Mouse (Mus musculus) intestine, postnatal 0 days (tissue): Measurements from ENCODE around the gene Mettl24. TPM values are rescaled to one million over a fixed set of nuclear protein-coding genes. Genes with fewer than 3 reads are reported as not detected.
"Not testable (repeated sequence)": the region's sequence is repeated elsewhere in the genome, so short reads cannot be mapped to it uniquely, and the experiment has no call there.

ENCODE experiments used
- ATAC-seq: fragments of 200-750 bp; cut with Nextera tagmentation; 2 replicates; pipeline ENCODE4 v1.8.0; 2017; ENCODE audit warnings: mild to moderate bottlenecking, moderate TSS enrichment, moderate library complexity
- H3K27ac ChIP-seq: fragments of 300-500 bp; sonication (generic); 2 replicates; pipeline ENCODE4 v1.5.1; 2014; ENCODE audit warnings: mild to moderate bottlenecking, low read depth, low read length, moderate library complexity
- H3K27me3 ChIP-seq: fragments of 300-500 bp; sonication (generic); replicated peaks from 2 replicates; pipeline ENCODE4 v1.6.1; 2014; ENCODE audit warnings: low read length, mixed read lengths; ENCODE audit not compliant: control insufficient read depth, insufficient read depth
- H3K36me3 ChIP-seq: fragments of 300-500 bp; sonication (generic); 2 replicates; pipeline ENCODE4 v1.6.1; 2014; ENCODE audit warnings: mild to moderate bottlenecking, moderate library complexity; ENCODE audit not compliant: control insufficient read depth, insufficient read depth
- H3K4me1 ChIP-seq: fragments of 300-500 bp; sonication (generic); replicated peaks from 2 replicates; pipeline ENCODE4 v1.6.1; 2014; ENCODE audit warnings: antibody characterized with exemption, low read length, mixed read lengths; ENCODE audit not compliant: control insufficient read depth, insufficient read depth
- H3K4me2 ChIP-seq: fragments of 300-500 bp; sonication (generic); replicated peaks from 2 replicates; pipeline ENCODE4 v1.6.1; 2014; ENCODE audit warnings: low read depth, mild to moderate bottlenecking, moderate library complexity
- H3K4me3 ChIP-seq: fragments of 300-500 bp; sonication (generic); 2 replicates; pipeline ENCODE4 v1.5.1; 2014; ENCODE audit warnings: low read depth, low read length
- H3K9ac ChIP-seq: fragments of 300-500 bp; sonication (generic); 2 replicates; pipeline ENCODE4 v1.6.1; 2014; ENCODE audit warnings: mild to moderate bottlenecking, low read depth, low read length
- H3K9me3 ChIP-seq: fragments of 300-500 bp; sonication (generic); 2 replicates; pipeline ENCODE4 v1.6.1; 2016; ENCODE audit warnings: mixed run types; ENCODE audit not compliant: control insufficient read depth
- CTCF ChIP-seq: sonication (generic); IDR thresholded peaks from 2 replicates; pipeline ENCODE4 v1.5.1; 2016; ENCODE audit warnings: low read depth, mild to moderate bottlenecking, control low read depth, antibody characterized with exemption, moderate library complexity
- WGBS: fragments of 180-500 bp; shearing (Covaris S2); extraction: QIAGEN DNeasy Blood & Tissue Kit; methylation state at CpG from one replicate; pipeline ENCODE4 v1.1.7; 2014; 5-methylcytosine and 5-hydroxymethylcytosine counted together
- polyA plus RNA-seq: library from polyadenylated mRNA; unstranded; fragments of >200 nt; fragmentation: Nextera tagmentation; extraction: Ambion mirVana; gene quantifications from 2 replicates; pipeline ENCODE4 v1.2.1, GENCODE M21; 2015

Mettl24 gene
- polyA plus RNA-seq, 1 experiment from 2014 or later: 1.7 TPM

DNA sequence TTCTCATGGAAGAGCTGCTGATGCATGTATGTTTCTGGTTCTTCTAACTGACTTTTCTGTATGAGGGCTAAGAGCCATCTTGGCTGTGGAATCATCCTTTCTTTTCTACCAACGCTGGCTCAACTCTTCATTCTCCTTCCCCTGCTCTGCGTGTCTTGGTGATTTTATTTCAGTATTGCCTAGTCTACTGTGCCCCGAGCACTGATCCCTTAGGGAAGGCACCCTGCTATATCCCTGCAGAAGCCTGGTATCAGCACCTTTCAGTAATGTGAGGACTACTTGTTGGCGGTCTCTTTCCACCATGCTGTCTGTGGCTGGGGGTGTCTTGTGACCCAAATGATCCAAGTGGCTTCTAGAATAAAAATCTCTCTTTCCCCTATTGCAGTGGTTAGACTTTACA is 92.6 kb downstream of the Mettl24 start:
- H3K27ac ChIP-seq: no peak overlapping the region
- TF ChIP-seq CTCF: no peak
- no peak overlapping the region for H3K4me3 ChIP-seq
- no peak overlapping the region for H3K4me2 ChIP-seq
- H3K36me3 ChIP-seq: no peaks in the 10 kb centered on the region
- no peak for ATAC-seq
- no peak overlapping the region for H3K9ac ChIP-seq
- no peaks in the 10 kb centered on the region for H3K9me3 ChIP-seq
- no peaks in the 10 kb centered on the region for H3K27me3 ChIP-seq
- H3K4me1 ChIP-seq: no peaks in the 10 kb centered on the region
- 92% methylated on average over 4 of the region's 4 CpGs for WGBS

DNA sequence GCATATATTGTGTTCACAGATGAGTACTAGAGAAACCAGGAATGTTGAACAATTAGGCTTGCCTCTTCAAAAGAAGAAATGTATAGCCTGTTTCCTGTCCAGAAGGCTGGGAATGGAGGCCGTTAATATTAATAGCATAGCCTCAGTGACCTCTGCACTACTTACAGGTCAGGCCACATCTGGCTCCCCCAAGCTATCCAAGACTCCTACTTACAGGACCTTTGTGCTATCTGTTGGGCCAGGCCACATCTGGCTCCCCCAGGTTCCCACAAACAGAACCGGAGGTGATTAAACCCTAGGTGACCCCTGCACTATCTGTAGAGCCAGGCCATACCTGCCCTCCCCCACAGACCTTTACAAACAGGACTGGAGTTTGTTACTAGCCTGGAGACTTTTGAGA is 94.1 kb downstream of the Mettl24 start:
- Histone ChIP-seq H3K4me2 (no peak overlapping the region), H3K4me3 (no peak overlapping the region), H3K9me3 (no peaks in the 10 kb centered on the region), H3K27me3 (no peaks in the 10 kb centered on the region), H3K9ac (no peak overlapping the region), H3K36me3 (no peaks in the 10 kb centered on the region), H3K4me1 (no peaks in the 10 kb centered on the region), H3K27ac (no peak overlapping the region)
- ATAC-seq: no peak
- 31% methylated on average over 2 of the region's 2 CpGs for WGBS
- no peak for TF ChIP-seq CTCF

DNA sequence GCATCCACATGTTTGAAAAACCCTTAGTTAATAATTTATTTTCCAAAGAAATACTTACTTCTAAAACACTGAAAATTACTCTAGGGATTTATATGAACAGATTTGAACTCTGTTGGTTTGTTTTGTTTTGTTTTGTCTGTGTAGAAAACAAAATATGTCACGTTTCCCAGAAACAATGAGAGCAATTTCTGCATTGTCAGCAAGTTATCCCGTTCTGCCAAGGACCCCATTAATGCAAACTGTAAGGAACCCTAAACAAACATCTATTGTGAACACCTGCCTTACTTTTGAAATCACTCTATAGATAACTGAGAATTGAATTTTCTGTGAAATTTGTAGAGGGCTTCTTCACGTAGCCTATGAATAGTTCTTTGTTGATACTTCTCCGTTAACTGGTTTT is 95.4 kb downstream of the Mettl24 start:
- no peak for ATAC-seq
- no peaks in the 10 kb centered on the region for H3K27me3 ChIP-seq
- no peak overlapping the region for H3K4me2 ChIP-seq
- 74% methylated on average over 4 of the region's 4 CpGs for WGBS
- H3K9ac ChIP-seq: no peak overlapping the region
- no peak overlapping the region for H3K4me3 ChIP-seq
- no peak overlapping the region for H3K27ac ChIP-seq
- H3K9me3 ChIP-seq: no peaks in the 10 kb centered on the region
- no peaks in the 10 kb centered on the region for H3K4me1 ChIP-seq
- TF ChIP-seq CTCF: no peak
- no peaks in the 10 kb centered on the region for H3K36me3 ChIP-seq

DNA sequence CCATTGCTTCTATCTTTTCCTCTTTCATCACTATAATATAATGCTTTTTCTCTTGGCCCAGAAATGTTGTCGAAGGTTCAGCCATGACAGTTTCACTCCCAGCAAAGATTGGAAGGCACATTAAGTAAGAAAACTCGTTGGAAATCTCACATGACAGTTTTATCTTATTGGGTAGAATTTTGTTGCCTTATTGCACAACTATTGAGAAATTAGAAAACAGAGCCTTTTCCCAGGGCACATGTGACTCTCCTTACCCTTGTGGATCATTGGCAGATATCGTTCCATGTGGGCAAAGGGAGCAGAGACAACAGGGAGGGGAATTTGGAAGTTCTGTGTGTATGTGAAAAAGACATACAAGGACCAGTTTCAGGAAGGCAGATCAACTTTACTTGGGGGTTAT is 107.3 kb downstream of the Mettl24 start:
- no peaks in the 10 kb centered on the region for H3K36me3 ChIP-seq
- TF ChIP-seq CTCF: no peak
- ATAC-seq: no peak
- no peaks in the 10 kb centered on the region for H3K9me3 ChIP-seq
- H3K27me3 ChIP-seq: no peaks in the 10 kb centered on the region
- no peak overlapping the region for H3K4me3 ChIP-seq
- H3K27ac ChIP-seq: no peak overlapping the region
- WGBS: 69% methylated on average over 3 of the region's 3 CpGs
- no peak overlapping the region for H3K9ac ChIP-seq
- no peak overlapping the region for H3K4me2 ChIP-seq
- H3K4me1 ChIP-seq: no peaks in the 10 kb centered on the region

DNA sequence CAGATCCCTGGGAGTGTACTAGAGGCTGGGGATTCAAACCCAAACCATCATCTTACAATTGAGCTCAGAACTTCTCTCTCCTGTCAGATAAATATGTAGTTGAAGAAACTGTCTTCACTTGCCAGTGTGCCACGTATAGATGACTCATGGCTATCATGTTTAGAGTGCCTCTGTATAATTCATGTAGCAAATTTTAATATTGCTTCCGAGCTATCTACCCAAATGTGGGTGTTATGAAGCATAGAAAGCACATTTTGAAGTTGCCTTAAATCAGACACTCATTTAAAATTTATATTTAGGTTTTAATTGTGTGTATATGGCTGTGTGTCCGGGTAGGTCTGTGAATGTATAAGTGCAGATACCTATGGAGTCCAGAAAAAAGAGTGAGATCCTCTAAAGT is 109.0 kb downstream of the Mettl24 start:
- Histone ChIP-seq H3K9me3 (no peaks in the 10 kb centered on the region), H3K9ac (no peak overlapping the region), H3K27me3 (no peaks in the 10 kb centered on the region), H3K27ac (no peak overlapping the region), H3K4me2 (no peak overlapping the region), H3K36me3 (no peaks in the 10 kb centered on the region), H3K4me3 (no peak overlapping the region), H3K4me1 (no peaks in the 10 kb centered on the region)
- TF ChIP-seq CTCF: no peak
- 83% methylated on average over 3 of the region's 3 CpGs for WGBS
- no peak for ATAC-seq

DNA sequence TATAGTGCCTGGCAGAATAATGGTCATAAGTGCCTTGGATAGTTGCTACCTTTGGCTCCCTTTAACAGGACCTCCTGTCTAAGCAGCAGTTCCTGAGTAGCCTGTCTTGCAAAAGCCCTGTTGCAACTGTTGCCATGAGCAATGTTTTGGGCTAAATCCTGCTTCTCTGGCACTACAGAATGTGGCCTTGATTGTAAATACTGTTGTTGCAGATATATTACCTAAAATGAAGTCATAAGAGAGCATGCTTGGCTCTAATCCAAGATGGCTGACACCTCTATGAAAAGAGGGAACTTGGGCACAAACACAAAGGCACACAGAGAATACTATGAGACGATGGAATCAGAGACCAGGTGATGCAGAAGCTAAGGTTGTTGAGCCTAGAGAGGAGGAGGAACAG is 122.1 kb downstream of the Mettl24 start:
- no peak overlapping the region for H3K9ac ChIP-seq
- WGBS: 90% methylated on average over 1 of the region's 1 CpGs
- no peak overlapping the region for H3K4me3 ChIP-seq
- no peak for ATAC-seq
- no peak overlapping the region for H3K4me2 ChIP-seq
- no peaks in the 10 kb centered on the region for H3K27me3 ChIP-seq
- H3K4me1 ChIP-seq: no peaks in the 10 kb centered on the region
- no peaks in the 10 kb centered on the region for H3K36me3 ChIP-seq
- no peak for TF ChIP-seq CTCF
- no peak overlapping the region for H3K27ac ChIP-seq
- H3K9me3 ChIP-seq: no peaks in the 10 kb centered on the region

DNA sequence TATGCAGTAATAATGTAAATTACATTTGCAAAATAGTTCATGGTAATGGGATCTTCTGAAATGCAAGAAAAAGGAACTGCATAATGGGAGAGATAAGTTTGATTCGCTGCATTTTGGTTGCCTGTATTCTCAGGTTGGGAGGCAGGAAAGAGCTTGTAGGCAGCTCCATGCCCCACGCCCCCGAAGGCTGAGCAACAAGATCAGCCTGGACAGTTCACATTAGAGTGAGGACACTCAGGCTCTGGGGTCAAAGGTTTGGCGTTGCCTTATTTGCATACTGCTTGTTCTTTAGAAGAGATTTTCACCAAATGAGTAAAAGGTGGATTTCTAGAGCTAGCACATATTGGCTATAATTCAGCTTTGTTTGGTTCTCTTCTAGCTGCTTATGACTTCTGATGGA is 123.1 kb downstream of the Mettl24 start:
- no peak overlapping the region for H3K4me3 ChIP-seq
- no peak overlapping the region for H3K9ac ChIP-seq
- no peaks in the 10 kb centered on the region for H3K36me3 ChIP-seq
- H3K4me1 ChIP-seq: no peaks in the 10 kb centered on the region
- no peak overlapping the region for H3K27ac ChIP-seq
- no peak for ATAC-seq
- no peak overlapping the region for H3K4me2 ChIP-seq
- no peaks in the 10 kb centered on the region for H3K9me3 ChIP-seq
- no peaks in the 10 kb centered on the region for H3K27me3 ChIP-seq
- no peak for TF ChIP-seq CTCF
- 89% methylated on average over 4 of the region's 4 CpGs for WGBS

DNA sequence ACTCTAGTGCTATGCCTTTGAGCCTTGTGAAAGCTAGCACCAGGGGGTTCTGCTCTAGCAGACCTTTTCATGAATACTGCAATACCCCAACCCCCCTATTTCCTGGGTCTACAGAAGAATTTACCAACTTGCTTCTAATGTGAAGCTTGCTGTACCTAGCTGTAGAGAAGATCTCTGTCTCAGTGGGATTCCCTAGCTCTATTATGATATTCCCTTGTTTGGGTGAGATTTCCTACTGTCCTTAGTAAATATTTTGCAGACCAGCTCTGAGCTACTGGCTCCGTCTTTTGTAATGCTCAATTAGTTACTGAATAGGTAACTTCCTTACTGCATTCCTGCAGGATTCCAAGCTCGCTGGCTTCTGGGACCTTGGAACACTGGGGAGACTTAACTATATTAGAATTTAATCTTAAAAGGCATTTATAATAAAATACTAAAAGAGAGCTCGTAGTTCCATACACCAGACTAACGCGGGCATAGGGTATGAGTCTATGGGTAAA is 126.4 kb downstream of the Mettl24 start:
- not testable (repeated sequence) for H3K4me1 ChIP-seq, H3K4me2 ChIP-seq, H3K27ac ChIP-seq, ATAC-seq, H3K36me3 ChIP-seq, H3K9ac ChIP-seq, H3K4me3 ChIP-seq, H3K9me3 ChIP-seq, H3K27me3 ChIP-seq
- 30% methylated on average over 5 of the region's 5 CpGs for WGBS
